In genomic region chr10:68541139-68541942, GRCm38 (mm10) we compare ENCODE assay signal across 7 mouse cellular contexts. TPM values are rescaled to one million over a fixed set of nuclear protein-coding genes. Genes with fewer than 3 reads are reported as not detected.
A peak's percentile ranks its signal among the peaks of the same experiment; 100 is the strongest.
DNase-seq lines count a peak whose midpoint lies in the region; ATAC-seq and TF ChIP-seq lines count a peak whose summit lies in the region.

Gene Cabcoco1, minus strand, starts transcription at chr10:68541896.

- peaks cover 3% of the 10 kb centered on the region; the same call in 1 of the 2 replicates for H3K4me1 ChIP-seq in embryonic facial prominence, embryonic 11.5 days (ENCODE audit: control insufficient read depth, insufficient read depth, low read length)
- peaks cover 7 to 18% of the 10 kb centered on the region in 2 experiments for H3K4me1 ChIP-seq in heart, embryonic 14.5 days (ENCODE audit: control insufficient read depth in 2 of 2, insufficient read depth in 2 of 2, low read length in 2 of 2)
- peaks cover 11% of the 10 kb centered on the region; the same call in 1 of the 2 replicates for H3K4me1 ChIP-seq in kidney, postnatal 0 days (replicated peaks; ENCODE audit: insufficient read depth, low read length)
- H3K4me1 ChIP-seq in midbrain, embryonic 16.5 days (ENCODE audit: control insufficient read depth, insufficient read depth, low read length), result peaks cover 13% of the 10 kb centered on the region

- peak; percentile 58; the same call in 1 of the 2 replicates for ATAC-seq in embryonic facial prominence, embryonic 11.5 days (replicated peaks; ENCODE audit: insufficient number of reproducible peaks, low FRiP score, low TSS enrichment, low read depth)
- peak; percentile 20; the same call in 1 of the 2 replicates for ATAC-seq in heart, embryonic 14.5 days (ENCODE audit: insufficient number of reproducible peaks, insufficient read depth, low FRiP score, low read depth)
- peak; percentile 86 for ATAC-seq in kidney, postnatal 0 days (replicated peaks; ENCODE audit: low FRiP score, low read depth)
- ATAC-seq in midbrain, embryonic 16.5 days, result peak; percentile 60

- H3K9me3 ChIP-seq in embryonic facial prominence, embryonic 11.5 days (replicated peaks; ENCODE audit: control insufficient read depth, low read length), result no peaks in the 10 kb centered on the region
- H3K9me3 ChIP-seq in heart, embryonic 14.5 days (ENCODE audit: control insufficient read depth, low read length), result no peaks in the 10 kb centered on the region
- no peaks in the 10 kb centered on the region for H3K9me3 ChIP-seq in kidney, postnatal 0 days (replicated peaks; ENCODE audit: low read length)
- H3K9me3 ChIP-seq in midbrain, embryonic 16.5 days (replicated peaks; ENCODE audit: control insufficient read depth, low read length, poor library complexity, severe bottlenecking), result no peaks in the 10 kb centered on the region

- H3K27me3 ChIP-seq in embryonic facial prominence, embryonic 11.5 days (ENCODE audit: control insufficient read depth, insufficient read depth, low read length), result no peaks in the 10 kb centered on the region
- H3K27me3 ChIP-seq in heart, embryonic 14.5 days (ENCODE audit: control insufficient read depth, insufficient read depth, low read length), result no peaks in the 10 kb centered on the region
- no peaks in the 10 kb centered on the region for H3K27me3 ChIP-seq in kidney, postnatal 0 days (ENCODE audit: insufficient read depth, low read length)
- no peaks in the 10 kb centered on the region for H3K27me3 ChIP-seq in midbrain, embryonic 16.5 days (ENCODE audit: control insufficient read depth, insufficient read depth, low read depth, low read length)

- H3K4me3 ChIP-seq in embryonic facial prominence, embryonic 11.5 days (ENCODE audit: low read depth, low read length), result peak within 1 kb of the TSS; percentile 28
- H3K4me3 ChIP-seq in heart, embryonic 14.5 days (ENCODE audit: control insufficient read depth in 1 of 2, insufficient read depth in 1 of 2, low read depth in 1 of 2, low read length in 2 of 2), result peak within 1 kb of the TSS; percentile 48 to 49
- H3K4me3 ChIP-seq in kidney, postnatal 0 days (replicated peaks; ENCODE audit: low read depth, low read length), result peak within 1 kb of the TSS; percentile 44
- H3K4me3 ChIP-seq in midbrain, embryonic 16.5 days (ENCODE audit: low read depth, low read length), result peak within 1 kb of the TSS; percentile 39

- DNase-seq in adrenal gland, postnatal 25 days, result peak; percentile 73
- DNase-seq in embryonic facial prominence, embryonic 11.5 days (ENCODE audit: low spot score), result peak; percentile 75
- peak; percentile 78 for DNase-seq in kidney, postnatal 0 days (ENCODE audit: low spot score)
- peak; percentile 61 for DNase-seq in liver
- DNase-seq in spleen, postnatal 14 days (ENCODE audit: low spot score in 2 of 2), result peak; percentile 56 to 75

- no peak within 1 kb of the TSS for H3K9ac ChIP-seq in embryonic facial prominence, embryonic 11.5 days (replicated peaks; ENCODE audit: low read length)
- H3K9ac ChIP-seq in heart, embryonic 14.5 days (ENCODE audit: low read length), result peak within 1 kb of the TSS; percentile 74
- H3K9ac ChIP-seq in kidney, postnatal 0 days (ENCODE audit: low read depth, low read length), result peak within 1 kb of the TSS; percentile 65
- peak within 1 kb of the TSS; percentile 50; the same call in 1 of the 2 replicates for H3K9ac ChIP-seq in midbrain, embryonic 16.5 days (ENCODE audit: low read depth, low read length)

- no peak; the same call in 1 of the 2 replicates for TF ChIP-seq CTCF in kidney, postnatal 0 days (IDR thresholded peaks at IDR 0.05; ENCODE audit: low read depth)

- 9% methylated on average over 17 of the region's 17 CpGs for WGBS in embryonic facial prominence, embryonic 11.5 days
- 6% methylated on average over 17 of the region's 17 CpGs for WGBS in heart, embryonic 14.5 days
- WGBS in kidney, postnatal 0 days, result 8% methylated on average over 17 of the region's 17 CpGs
- 7% methylated on average over 17 of the region's 17 CpGs for WGBS in midbrain, embryonic 16.5 days

- peak within 1 kb of the TSS; percentile 55 for H3K4me2 ChIP-seq in embryonic facial prominence, embryonic 11.5 days (ENCODE audit: low read depth, low read length)
- peak within 1 kb of the TSS; percentile 76 for H3K4me2 ChIP-seq in heart, embryonic 14.5 days (ENCODE audit: low read length)
- peak within 1 kb of the TSS; percentile 77 for H3K4me2 ChIP-seq in kidney, postnatal 0 days (ENCODE audit: low read length)
- peak within 1 kb of the TSS; percentile 63 for H3K4me2 ChIP-seq in midbrain, embryonic 16.5 days (ENCODE audit: low read length)

- no peaks in the 10 kb centered on the region for H3K36me3 ChIP-seq in embryonic facial prominence, embryonic 11.5 days (replicated peaks; ENCODE audit: control insufficient read depth, insufficient read depth, low read depth, low read length)
- H3K36me3 ChIP-seq in heart, embryonic 14.5 days (ENCODE audit: control insufficient read depth, insufficient read depth, low read length), result no peaks in the 10 kb centered on the region
- H3K36me3 ChIP-seq in kidney, postnatal 0 days (ENCODE audit: insufficient read depth, low read length), result no peaks in the 10 kb centered on the region
- H3K36me3 ChIP-seq in midbrain, embryonic 16.5 days (ENCODE audit: control insufficient read depth, insufficient read depth, low read length), result no peaks in the 10 kb centered on the region

- H3K27ac ChIP-seq in embryonic facial prominence, embryonic 11.5 days (replicated peaks; ENCODE audit: low read depth, low read length), result no peak within 1 kb of the TSS
- H3K27ac ChIP-seq in heart, embryonic 14.5 days (replicated peaks in 1 of 2; ENCODE audit: control insufficient read depth in 1 of 2, insufficient read depth in 1 of 2, low read depth in 2 of 2, low read length in 2 of 2), result peak within 1 kb of the TSS; percentile 76 to 87
- peak within 1 kb of the TSS; percentile 88 for H3K27ac ChIP-seq in kidney, postnatal 0 days
- no peak within 1 kb of the TSS for H3K27ac ChIP-seq in midbrain, embryonic 16.5 days (ENCODE audit: low read length)

RNA-seq across cellular contexts. Expression of gene Cabcoco1, which starts in this region (rescaled TPM):
- 3.0 and 4.4 TPM in 2 replicates for total RNA-seq in adrenal gland, postnatal 25 days (2021)
- polyA plus RNA-seq in embryonic facial prominence, embryonic 11.5 days (2014; fragmentation: Nextera tagmentation; extraction: Ambion mirVana), result 0.32 and 0.42 TPM in 2 replicates
- polyA plus RNA-seq in heart, embryonic 14.5 days (2014; fragmentation: Nextera tagmentation; extraction: Ambion mirVana), result 35.3 and 42.1 TPM in 2 replicates
- 17.3 and 18.5 TPM in 2 replicates for polyA plus RNA-seq in kidney, postnatal 0 days (2015; fragmentation: Nextera tagmentation; extraction: Ambion mirVana)
- polyA plus RNA-seq in midbrain, embryonic 16.5 days (2015; fragmentation: Nextera tagmentation; extraction: Ambion mirVana), result 1.2 and 2.5 TPM in 2 replicates

Comparison
In these comparisons a context has a peak if more than half of its experiments do, and no peak if none do; other contexts are left out.
1. Peak in DNase-seq, ATAC-seq, H3K4me3 ChIP-seq and H3K4me2 ChIP-seq in embryonic facial prominence, embryonic 11.5 days; RNA of the gene not detected or under 1 TPM.
2. ATAC-seq: peak in every context shown above with its lines; median percentile 86 in kidney, postnatal 0 days; 60 in midbrain, embryonic 16.5 days; 58 in embryonic facial prominence, embryonic 11.5 days; 20 in heart, embryonic 14.5 days.
3. H3K27ac ChIP-seq: peak in heart, embryonic 14.5 days (2 of 2) and kidney, postnatal 0 days (single experiment); none in embryonic facial prominence, embryonic 11.5 days (single experiment) and midbrain, embryonic 16.5 days (single experiment).
4. Peak in every context shown above with its lines, with median percentiles within 50 percentile points of each other: DNase-seq, H3K4me2 ChIP-seq and H3K4me3 ChIP-seq.